Mouse (Mus musculus) ES-E14 (cell line): Measurements from ENCODE around the gene 6330403K07Rik. TPM values are rescaled to one million over a fixed set of nuclear protein-coding genes. Genes with fewer than 3 reads are reported as not detected.
A peak's percentile ranks its signal among the peaks of the same experiment; 100 is the strongest.

Source experiments
- DNase-seq: peaks from one replicate; pipeline ENCODE4 v3.0.0-alpha.2; 2013; ENCODE audit warnings: low read depth, low spot score
- H3K27ac ChIP-seq: 2 replicates; pipeline ENCODE4 v1.5.1; 2012; ENCODE audit warnings: low read depth, mild to moderate bottlenecking, low read length, moderate library complexity, mixed read lengths; ENCODE audit not compliant: poor library complexity, insufficient read depth, severe bottlenecking
- H3K36me3 ChIP-seq: 2 replicates; pipeline ENCODE4 v1.6.1; 2012; ENCODE audit warnings: mild to moderate bottlenecking, low read length, moderate library complexity, mixed read lengths; ENCODE audit not compliant: control insufficient read depth, poor library complexity, insufficient read depth, severe bottlenecking
- H3K4me1 ChIP-seq, 2 experiments: fragments of 150-350 bp in 1 of 2; sonication (generic) in 1 of 2; 2 replicates each; pipeline ENCODE4 v1.6.1; 2012; ENCODE audit warnings: low read length in 2 of 2, mild to moderate bottlenecking in 1 of 2, mixed read lengths in 1 of 2; ENCODE audit not compliant: control insufficient read depth in 2 of 2, insufficient read depth in 2 of 2, poor library complexity in 1 of 2
- H3K4me3 ChIP-seq, 2 experiments: fragments of 150-350 bp in 1 of 2; sonication (generic) in 1 of 2; 2 replicates each; pipeline ENCODE4 v1.5.1; 2012; ENCODE audit warnings: low read length in 2 of 2, low read depth in 1 of 2, mild to moderate bottlenecking in 1 of 2, mixed read lengths in 1 of 2; ENCODE audit not compliant: insufficient read depth in 1 of 2, poor library complexity in 1 of 2, severe bottlenecking in 1 of 2
- H3K9ac ChIP-seq: 2 replicates; pipeline ENCODE4 v1.6.1; 2012; ENCODE audit warnings: low read depth, mild to moderate bottlenecking, low read length, mixed read lengths; ENCODE audit not compliant: poor library complexity, insufficient read depth, severe bottlenecking
- H3K9me3 ChIP-seq: fragments of 150-350 bp; sonication (generic); 2 replicates; pipeline ENCODE4 v1.6.1; 2012; ENCODE audit warnings: low read depth, mild to moderate bottlenecking, low read length; ENCODE audit not compliant: control insufficient read depth, insufficient read depth
- CHD2 ChIP-seq: IDR thresholded peaks from 2 replicates; pipeline ENCODE4 v1.6.1; 2014; ENCODE audit warnings: mild to moderate bottlenecking, low read depth, low read length, inconsistent platforms
- HCFC1 ChIP-seq: IDR thresholded peaks from 2 replicates; pipeline ENCODE4 v1.6.1; 2012; ENCODE audit warnings: low read length, inconsistent platforms, borderline replicate concordance; ENCODE audit not compliant: insufficient read depth
- MAFK ChIP-seq: IDR thresholded peaks from 2 replicates; pipeline ENCODE4 v1.6.1; 2014; ENCODE audit warnings: mild to moderate bottlenecking, low read depth, low read length, inconsistent platforms; ENCODE audit not compliant: insufficient read depth
- ZC3H11A ChIP-seq: IDR thresholded peaks from 2 replicates; pipeline ENCODE4 v1.6.1; 2012; ENCODE audit warnings: low read depth, mild to moderate bottlenecking, inconsistent platforms, low read length, borderline replicate concordance
- ZNF384 ChIP-seq: IDR thresholded peaks from 2 replicates; pipeline ENCODE4 v1.6.1; 2012; ENCODE audit warnings: low read depth, low read length, inconsistent platforms
- in situ Hi-C, 2 experiments: fragments of 600-800 bp; cut with MboI; formaldehyde crosslinking; loops; one replicate each; pipeline ENCODE4 v1.15.1; 2025; ENCODE audit warnings: low sequenced_read_pairs in 2 of 2, inconsistent platforms in 1 of 2; ENCODE audit not compliant: unreplicated experiment in 2 of 2
- total RNA-seq: library from RNA; depleted of rRNA; stranded (reverse); fragments of 300-350 nt; gene quantifications from 2 replicates; pipeline ENCODE4 v1.2.3, GENCODE M21; 2012; rRNA removed

6330403K07Rik gene
- total RNA-seq, 1 experiment = 4.2 TPM

GRCm38 (mm10) chr11:71003611-71004315 lies 29.6 kb downstream of the 6330403K07Rik start:
- Histone ChIP-seq H3K9ac (peak overlapping the region; percentile 86), H3K9me3 (no peaks in the 10 kb centered on the region), H3K4me3 (peak overlapping the region; percentile 86 to 92), H3K36me3 (peaks cover 11% of the 10 kb centered on the region), H3K27ac (no peak overlapping the region), H3K4me1 (no peaks in the 10 kb centered on the region; a peak in 1 of 4 replicates)
- DNase-seq = no peak
- TF ChIP-seq HCFC1 = no peak
- TF ChIP-seq MAFK = no peak
- TF ChIP-seq CHD2 = no peak
- no peak for TF ChIP-seq ZC3H11A
- no peak for TF ChIP-seq ZNF384
- in situ Hi-C loops = no loop called here

DNA sequence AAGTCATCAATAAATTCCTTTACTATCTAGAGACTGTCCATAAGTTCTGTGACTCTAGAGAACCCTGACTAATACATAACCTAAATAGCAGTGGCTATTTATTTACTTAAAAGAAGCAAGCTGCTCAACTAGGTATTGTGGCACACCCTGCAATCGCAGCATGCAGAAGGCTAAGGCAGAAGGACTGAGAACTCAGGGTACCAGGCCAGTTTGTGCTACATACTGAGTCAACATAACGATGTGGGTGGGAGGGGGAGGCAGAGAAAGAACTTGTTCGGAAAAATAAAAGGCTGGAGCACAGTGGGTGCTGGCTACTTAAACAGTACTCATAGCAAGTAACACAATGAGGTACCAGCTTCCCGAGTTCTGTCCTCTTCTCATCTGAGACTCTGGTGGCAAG lies 32.1 kb downstream of the 6330403K07Rik start:
- Histone ChIP-seq H3K4me1 (no peaks in the 10 kb centered on the region; a peak in 1 of 4 replicates), H3K4me3 (no peak overlapping the region), H3K27ac (no peak overlapping the region), H3K9ac (no peak overlapping the region), H3K9me3 (no peaks in the 10 kb centered on the region), H3K36me3 (peaks cover 21% of the 10 kb centered on the region)
- no peak for TF ChIP-seq HCFC1
- no peak for TF ChIP-seq ZC3H11A
- no peak for TF ChIP-seq ZNF384
- no peak for TF ChIP-seq MAFK
- no peak for TF ChIP-seq CHD2
- no peak for DNase-seq
- in situ Hi-C loops = no loop called here

- H3K9me3 ChIP-seq = no peaks in the 10 kb centered on the region
- H3K36me3 ChIP-seq = peaks cover 56% of the 10 kb centered on the region
- H3K27ac ChIP-seq = peak within 1 kb of the TSS; percentile 61
- H3K9ac ChIP-seq = peak within 1 kb of the TSS; percentile 96
- peak within 1 kb of the TSS; percentile 94 for H3K4me3 ChIP-seq
- in situ Hi-C loops = no loop called here
- H3K4me1 ChIP-seq = peaks cover 0 to 7% of the 10 kb centered on the region in 2 experiments; a peak in 2 of 4 replicates
- DNase-seq = peak; percentile 74
- TF ChIP-seq MAFK (no peak), HCFC1 (peak; percentile 79; the same call in 1 of the 2 replicates)
Measured at GRCm38 (mm10) chr11:70982557-70983228, 50.6 kb downstream of the 6330403K07Rik start, which contains the start of gene C1qbp. TSS of gene C1qbp (minus strand) at chr11:70983026.

DNA sequence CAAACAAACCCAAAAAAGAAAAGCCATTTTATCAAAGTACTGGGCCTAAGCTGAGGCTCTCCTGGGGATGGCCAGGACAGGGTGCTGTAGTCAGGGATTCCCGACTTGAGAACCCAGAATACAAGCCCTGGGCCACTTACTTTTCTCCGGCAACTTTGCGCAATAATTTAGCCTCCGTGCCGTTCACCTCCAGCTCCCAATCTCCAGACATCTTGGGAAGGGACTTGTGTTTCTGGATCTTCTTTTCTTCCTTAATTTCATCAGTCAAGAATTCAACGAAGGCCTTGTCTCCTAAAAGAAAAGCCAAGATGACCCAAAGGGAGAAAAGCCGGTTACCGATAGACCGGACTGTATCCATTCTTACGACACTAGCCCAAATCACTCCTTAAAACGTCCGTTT lies 51.3 kb downstream of the 6330403K07Rik start:
- peaks cover 0 to 6% of the 10 kb centered on the region in 2 experiments; a peak in 2 of 4 replicates for H3K4me1 ChIP-seq
- peaks cover 55% of the 10 kb centered on the region for H3K36me3 ChIP-seq
- no peaks in the 10 kb centered on the region for H3K9me3 ChIP-seq
- H3K4me3 ChIP-seq = peak overlapping the region; percentile 94
- no peak overlapping the region; the same call in 1 of the 2 replicates for H3K27ac ChIP-seq
- TF ChIP-seq ZC3H11A (no peak), ZNF384 (0 out of 2 replicates have a peak, but pooled peaks have one; percentile 51)
- in situ Hi-C loops = no loop called here
- H3K9ac ChIP-seq = peak overlapping the region; percentile 89
- DNase-seq = no peak

Other genes starting within 250 kb of the 6330403K07Rik start
- gene Scimp, start 220.9 kb downstream of the 6330403K07Rik start, total RNA-seq = not detected in 2 replicates
- 29.0 and 38.8 TPM in 2 replicates for gene Rabep1, start 188.7 kb downstream of the 6330403K07Rik start, total RNA-seq
- gene Nup88, start 63.5 kb downstream of the 6330403K07Rik start, total RNA-seq = 120 and 121 TPM in 2 replicates
- 58.6 and 74.6 TPM in 2 replicates for gene Rpain, start 63.3 kb downstream of the 6330403K07Rik start, total RNA-seq
- gene C1qbp, start 50.5 kb downstream of the 6330403K07Rik start, total RNA-seq = 97.4 and 139 TPM in 2 replicates
- 29.9 and 32.7 TPM in 2 replicates for gene Dhx33, start 29.1 kb downstream of the 6330403K07Rik start, total RNA-seq
- 17.5 and 27.0 TPM in 2 replicates for gene Mis12, start 13.9 kb downstream of the 6330403K07Rik start, total RNA-seq
- gene Derl2, start 13.7 kb downstream of the 6330403K07Rik start, total RNA-seq = 44.2 and 45.1 TPM in 2 replicates
- gene Nlrp1a, start 111.2 kb upstream of the 6330403K07Rik start, total RNA-seq = not detected in 2 replicates
- not detected in 2 replicates for gene Nlrp1b, start 197.2 kb upstream of the 6330403K07Rik start, total RNA-seq